Mouse (Mus musculus) cerebellum, postnatal 36 days (tissue): ENCODE data around the gene Fgfr2.

ENCODE experiments used
- DNase-seq, 2 experiments: peaks; one replicate each; pipeline ENCODE4 v3.0.0; 2021 to 2022; ENCODE audit warnings: mixed read lengths in 2 of 2

The Fgfr2 gene

DNA sequence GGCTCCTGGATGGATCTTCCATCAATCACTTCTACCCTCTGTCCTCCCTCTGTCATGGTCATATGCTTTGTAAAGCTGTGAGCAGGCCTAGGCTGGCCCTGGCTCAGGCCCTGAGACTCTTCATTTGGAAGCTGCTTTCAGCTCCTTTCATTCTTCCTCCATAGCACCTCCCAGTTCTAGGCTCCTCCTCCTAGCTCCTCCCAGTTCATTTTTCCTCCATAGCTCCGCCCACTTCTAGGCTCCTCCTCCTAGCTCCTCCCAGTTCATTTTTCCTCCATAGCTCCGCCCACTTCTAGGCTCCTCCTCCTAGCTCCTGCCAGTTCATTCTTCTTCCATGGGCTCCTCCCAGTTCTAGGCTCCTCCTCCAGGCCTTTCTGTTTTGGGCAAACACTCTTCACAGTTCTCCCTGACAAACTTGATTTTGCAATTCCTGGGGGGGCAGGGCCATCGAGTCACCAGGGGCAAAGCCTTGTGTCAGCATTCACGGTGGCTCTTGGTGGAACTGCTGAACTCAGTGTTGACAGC is 880.5 kb downstream of the Fgfr2 start:
- no peak for DNase-seq

DNA sequence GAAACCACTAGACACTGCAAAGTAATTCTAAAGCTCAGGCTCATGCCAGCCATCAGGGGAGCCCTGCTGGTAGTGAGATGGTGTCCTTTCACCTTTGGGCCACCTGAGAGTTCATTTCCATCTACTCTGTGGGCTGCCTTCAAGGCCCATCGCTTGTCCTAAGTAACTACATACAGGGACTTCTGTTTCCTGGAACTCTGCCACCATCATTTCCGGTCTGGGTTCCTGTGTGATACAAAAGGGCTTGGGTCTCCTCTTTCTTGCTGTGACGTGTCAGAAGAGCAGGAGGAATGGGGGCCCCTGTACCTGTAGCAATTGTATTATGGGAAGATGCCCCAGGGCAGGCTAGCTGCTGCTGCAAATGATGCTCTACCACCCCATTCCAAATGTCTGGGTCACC is 884.2 kb downstream of the Fgfr2 start:
- DNase-seq = no peak

- no peak for DNase-seq
Measured at GRCm38 (mm10) chr7:132237191-132237590, 886.0 kb downstream of the Fgfr2 start.

DNA sequence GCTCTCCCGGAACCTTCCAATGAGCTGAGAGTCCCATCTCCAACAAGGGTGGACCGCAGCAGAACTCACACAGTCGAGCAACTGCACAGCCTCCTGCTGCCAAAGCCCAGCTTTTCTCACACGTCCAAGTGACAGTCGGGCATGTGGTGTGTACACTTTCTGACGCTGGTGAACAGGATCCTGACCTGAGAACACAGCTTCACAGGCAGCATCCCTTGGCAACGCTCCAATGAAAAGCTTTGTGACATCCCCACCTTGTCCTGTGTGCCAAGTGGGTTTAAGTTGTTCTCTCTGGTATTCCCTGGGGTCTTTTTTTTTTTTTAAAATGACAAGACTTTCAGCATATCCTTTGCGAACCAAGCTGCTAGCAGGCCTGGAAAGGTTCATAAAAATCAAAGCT is 886.4 kb downstream of the Fgfr2 start:
- DNase-seq = no peak

GRCm38 (mm10) chr7:132234250-132234649 is 888.9 kb downstream of the Fgfr2 start:
- no peak for DNase-seq

GRCm38 (mm10) chr7:132233732-132234131 is 889.4 kb downstream of the Fgfr2 start:
- DNase-seq = peak in 1 of 2 experiments; percentile 32

GRCm38 (mm10) chr7:132232937-132233336 is 890.2 kb downstream of the Fgfr2 start:
- no peak for DNase-seq

DNA sequence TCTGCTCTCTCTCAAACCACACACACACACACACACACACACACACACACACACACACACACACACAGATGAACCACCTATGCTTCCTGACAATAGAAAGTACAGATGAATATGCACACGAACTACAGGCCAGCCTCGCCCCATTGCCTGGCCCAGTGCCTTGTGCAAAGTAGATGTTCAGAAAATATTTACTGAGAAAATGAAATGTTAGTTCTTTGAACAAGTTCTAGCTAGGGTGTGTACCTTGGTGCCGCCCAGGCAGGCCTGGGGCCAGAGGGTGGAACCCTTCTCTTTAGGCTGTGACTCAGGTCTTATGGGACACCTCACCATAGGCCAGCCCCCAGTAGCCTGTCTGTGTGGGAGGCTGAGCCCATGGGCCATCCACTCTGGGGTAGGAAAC is 891.7 kb downstream of the Fgfr2 start:
- DNase-seq = no peak

DNA sequence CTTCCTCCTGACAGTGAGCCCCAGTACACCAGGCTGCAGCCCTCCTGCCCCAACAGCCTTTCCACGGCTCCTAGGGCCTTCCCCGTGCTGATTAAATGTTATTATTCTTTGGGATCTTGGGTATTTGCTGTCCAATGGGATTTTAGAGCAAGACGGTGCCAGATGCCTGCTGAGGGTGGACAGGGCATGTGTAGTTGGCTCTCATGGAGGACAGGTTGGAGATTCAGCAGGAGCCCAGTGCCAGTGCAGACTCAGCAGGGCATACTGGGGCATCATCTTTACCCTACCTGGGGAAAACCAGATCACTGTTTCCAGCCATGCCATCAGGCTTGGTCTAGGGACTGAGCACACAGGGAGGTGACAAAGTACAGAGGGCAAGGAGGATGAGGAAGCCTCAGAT is 892.2 kb downstream of the Fgfr2 start:
- peak; percentile 76 to 77 for DNase-seq

DNA sequence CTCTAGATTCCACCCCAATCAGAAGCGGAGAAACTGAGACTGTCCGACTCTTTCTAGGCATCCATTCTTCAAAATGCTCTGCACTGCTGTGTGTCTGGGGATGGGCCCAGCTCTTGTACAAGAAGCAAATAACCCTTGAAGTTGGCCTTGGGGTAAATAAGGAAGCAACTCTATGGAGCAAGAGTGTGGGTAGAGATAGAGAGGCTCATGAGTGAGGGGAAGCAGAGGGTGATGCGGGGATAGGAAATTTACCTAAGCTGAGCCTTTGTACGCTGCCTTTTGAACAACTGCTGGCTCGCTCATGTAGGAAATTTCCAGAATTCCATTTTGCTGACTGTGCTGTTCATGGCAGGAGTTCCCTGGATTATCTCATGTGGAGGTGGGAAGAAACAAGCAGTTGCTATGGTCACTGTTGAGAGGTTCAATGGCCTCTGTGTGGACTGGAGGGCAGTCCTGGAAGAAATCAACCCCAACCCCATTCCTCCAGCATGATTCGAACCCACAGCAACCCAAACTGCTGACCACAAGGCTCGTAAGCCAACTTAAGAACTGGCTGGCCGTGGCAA is 896.0 kb downstream of the Fgfr2 start:
- DNase-seq = no peak

GRCm38 (mm10) chr7:132226379-132227074 is 896.6 kb downstream of the Fgfr2 start:
- DNase-seq = peak; percentile 75 to 95

GRCm38 (mm10) chr7:132223452-132224141 is 899.6 kb downstream of the Fgfr2 start:
- no peak for DNase-seq

GRCm38 (mm10) chr7:132214031-132214430 is 909.1 kb downstream of the Fgfr2 start:
- no peak for DNase-seq

- DNase-seq = peak; percentile 81 to 85
Measured at GRCm38 (mm10) chr7:132213460-132213859, 909.7 kb downstream of the Fgfr2 start.

DNA sequence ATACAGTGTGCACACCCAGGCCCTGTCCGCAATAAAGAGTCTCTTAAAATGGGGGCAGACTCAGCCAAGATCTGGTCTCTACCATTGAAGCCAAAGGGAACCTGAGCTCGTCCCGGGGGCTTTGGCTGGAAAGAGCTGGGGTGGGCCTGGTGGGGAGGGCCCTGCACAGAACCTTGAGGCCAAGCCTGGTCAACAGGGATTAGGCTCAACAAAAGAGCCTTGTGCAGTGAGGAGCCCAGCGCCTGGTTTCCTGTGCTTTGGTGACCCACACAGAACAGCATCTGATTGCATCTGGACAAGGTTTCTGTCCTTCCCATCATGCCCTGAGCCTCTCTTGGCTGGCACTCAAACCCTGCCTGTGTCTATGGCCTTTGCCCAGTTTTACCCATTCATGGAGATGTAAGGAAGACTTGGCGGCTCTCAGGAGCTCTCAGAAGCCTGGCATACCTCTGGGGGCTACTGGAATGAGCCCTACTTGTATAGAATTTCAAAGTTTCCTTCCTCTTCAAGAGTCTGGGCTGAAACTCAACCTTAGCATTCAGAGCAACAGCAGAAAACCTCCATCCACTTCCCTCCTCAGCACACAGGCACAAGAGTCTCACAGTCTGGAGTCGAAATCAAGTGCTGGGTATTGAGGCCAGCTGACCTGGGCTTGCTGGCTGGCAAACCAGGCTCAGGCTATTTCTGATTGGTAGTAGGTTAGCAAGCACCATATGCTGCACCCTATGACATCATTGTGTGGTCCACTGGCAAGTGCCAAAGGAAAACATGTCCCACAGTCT is 911.0 kb downstream of the Fgfr2 start:
- DNase-seq = peak; percentile 72 to 74

DNA sequence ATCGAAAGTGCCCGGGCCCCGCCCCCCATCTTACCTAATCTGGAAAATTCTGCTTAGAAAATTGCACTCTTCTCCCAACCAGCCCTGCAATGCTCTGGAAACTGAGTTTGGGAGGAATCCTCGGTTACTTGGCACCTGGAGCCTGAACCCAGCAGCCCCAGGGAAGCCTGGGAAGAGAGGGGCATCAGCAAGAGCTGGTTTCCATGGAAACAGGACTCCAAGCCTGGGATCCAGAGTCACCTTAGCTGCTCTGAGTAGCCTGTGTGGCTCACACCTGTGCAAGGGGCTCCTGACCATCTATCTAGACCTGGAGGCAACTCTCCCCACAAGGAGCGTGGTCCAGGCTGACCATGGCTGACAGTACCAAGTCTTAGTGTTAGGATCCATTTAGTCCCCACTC is 912.5 kb downstream of the Fgfr2 start:
- no peak for DNase-seq

- no peak for DNase-seq
Measured at GRCm38 (mm10) chr7:132208946-132209651, 914.1 kb downstream of the Fgfr2 start.

DNA sequence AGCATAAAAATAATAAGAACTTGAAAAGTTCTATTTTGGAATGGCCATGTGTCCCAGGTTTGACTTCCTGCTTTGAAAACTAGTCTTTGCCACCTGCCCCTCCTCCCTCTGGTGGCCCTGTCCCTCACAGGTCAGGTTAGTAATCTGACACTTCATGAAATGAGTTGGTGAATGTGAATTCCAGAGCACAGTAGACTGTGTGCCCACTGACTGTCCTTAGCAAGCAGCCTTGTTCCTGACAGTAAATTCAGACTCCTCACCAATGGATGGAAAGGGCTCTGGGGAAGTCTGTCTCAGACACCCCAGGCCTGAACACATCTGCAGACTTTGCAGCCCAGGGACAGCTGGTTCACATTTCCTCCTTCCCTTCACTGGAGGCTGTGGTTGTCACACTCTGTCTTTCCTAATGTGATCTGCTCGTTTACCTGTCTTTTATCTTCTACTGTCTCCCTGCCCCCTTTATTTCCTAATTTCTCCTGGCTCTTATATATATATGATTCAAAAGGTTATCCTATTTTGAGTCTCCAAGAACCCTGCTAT is 919.0 kb downstream of the Fgfr2 start:
- DNase-seq = no peak

GRCm38 (mm10) chr7:132199686-132200085 is 923.5 kb downstream of the Fgfr2 start:
- DNase-seq = no peak

DNA sequence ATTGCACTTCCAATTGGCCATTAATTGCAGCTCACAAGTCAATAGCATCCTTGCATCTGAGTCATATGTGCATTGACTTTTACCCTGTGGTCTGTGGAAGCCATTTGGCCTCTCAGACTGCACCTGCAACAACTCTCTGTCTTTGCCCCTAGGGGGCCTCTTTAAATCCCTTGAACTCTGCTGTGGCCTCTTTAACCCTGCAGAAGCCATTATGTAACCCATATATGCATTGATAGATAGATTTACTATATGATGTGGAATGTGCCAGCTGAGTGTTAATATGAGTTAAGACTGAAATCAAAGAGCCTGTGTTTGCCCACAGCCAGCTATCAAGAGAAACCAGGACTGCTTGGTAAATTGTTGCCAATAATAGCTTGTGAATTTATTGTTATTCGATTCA is 924.3 kb downstream of the Fgfr2 start:
- DNase-seq = no peak

GRCm38 (mm10) chr7:132197817-132198475 is 925.2 kb downstream of the Fgfr2 start:
- no peak for DNase-seq

GRCm38 (mm10) chr7:132196581-132196980 is 926.6 kb downstream of the Fgfr2 start:
- no peak for DNase-seq
